Mouse (Mus musculus): ENCODE measurements around the gene Aph1a. TPM values are rescaled to one million over a fixed set of nuclear protein-coding genes. Genes with fewer than 3 reads are reported as not detected.
A peak's percentile ranks its signal among the peaks of the same experiment; 100 is the strongest.
"Not testable (repeated sequence)": the region's sequence is repeated elsewhere in the genome, so short reads cannot be mapped to it uniquely, and the experiment has no call there.

Aph1a gene
- polyA plus RNA-seq, 1 experiment from 2014 or later, result 34.9 TPM

- H3K4me2 ChIP-seq (replicated peaks), result peak overlapping the region; percentile 93
- peak overlapping the region; percentile 71; the same call in 1 of the 2 replicates for H3K27ac ChIP-seq
- H3K9ac ChIP-seq, result peak overlapping the region; percentile 88
- DNase-seq (ENCODE audit: low spot score) (no peak), ATAC-seq (ENCODE audit: low FRiP score) (no peak)
- no peaks in the 10 kb centered on the region for H3K27me3 ChIP-seq (ENCODE audit: control insufficient read depth, insufficient read depth, low read length)
- peak overlapping the region; percentile 73 for H3K4me3 ChIP-seq (replicated peaks; ENCODE audit: low read length)
- peaks cover 8% of the 10 kb centered on the region; the same call in 1 of the 2 replicates for H3K4me1 ChIP-seq (replicated peaks; ENCODE audit: control insufficient read depth, insufficient read depth, low read length)
- H3K36me3 ChIP-seq (replicated peaks; ENCODE audit: control insufficient read depth, insufficient read depth), result peaks cover 5% of the 10 kb centered on the region; the same call in 1 of the 2 replicates
- 16% methylated on average over 16 of the region's 16 CpGs for WGBS
- no peaks in the 10 kb centered on the region for H3K9me3 ChIP-seq (ENCODE audit: control insufficient read depth, low read length)
Measured at GRCm38 (mm10) chr3:95894317-95895160, 770 bp downstream of the Aph1a start.

GRCm38 (mm10) chr3:95895501-95895900 lies 1.7 kb downstream of the Aph1a start:
- H3K27ac ChIP-seq; H3K4me1 ChIP-seq (replicated peaks; ENCODE audit: control insufficient read depth, insufficient read depth, low read length); H3K9ac ChIP-seq; DNase-seq (ENCODE audit: low spot score); H3K4me3 ChIP-seq (replicated peaks; ENCODE audit: low read length); H3K9me3 ChIP-seq (ENCODE audit: control insufficient read depth, low read length); H3K36me3 ChIP-seq (replicated peaks; ENCODE audit: control insufficient read depth, insufficient read depth); ATAC-seq (ENCODE audit: low FRiP score); H3K27me3 ChIP-seq (ENCODE audit: control insufficient read depth, insufficient read depth, low read length): not testable (repeated sequence)
- H3K4me2 ChIP-seq (replicated peaks), result peak overlapping the region; percentile 93; the same call in 1 of the 2 replicates
- WGBS, result 89% methylated on average over 7 of the region's 7 CpGs

GRCm38 (mm10) chr3:95899800-95900524 lies 6.2 kb downstream of the Aph1a start:
- H3K27me3 ChIP-seq (ENCODE audit: control insufficient read depth, insufficient read depth, low read length), result 0 out of 2 replicates have a peak, but pooled peaks cover 6% of the 10 kb centered on the region
- WGBS, result 84% methylated on average over 13 of the region's 13 CpGs
- no peak overlapping the region for H3K27ac ChIP-seq
- H3K36me3 ChIP-seq (replicated peaks; ENCODE audit: control insufficient read depth, insufficient read depth), result peaks cover 5% of the 10 kb centered on the region; the same call in 1 of the 2 replicates
- ATAC-seq (ENCODE audit: low FRiP score) (no peak), DNase-seq (ENCODE audit: low spot score) (no peak)
- H3K9ac ChIP-seq, result no peak overlapping the region
- peaks cover 10% of the 10 kb centered on the region for H3K4me1 ChIP-seq (replicated peaks; ENCODE audit: control insufficient read depth, insufficient read depth, low read length)
- no peaks in the 10 kb centered on the region for H3K9me3 ChIP-seq (ENCODE audit: control insufficient read depth, low read length)
- no peak overlapping the region for H3K4me2 ChIP-seq (replicated peaks)
- no peak overlapping the region for H3K4me3 ChIP-seq (replicated peaks; ENCODE audit: low read length)

- no peaks in the 10 kb centered on the region; the same call in 1 of the 2 replicates for H3K36me3 ChIP-seq (replicated peaks; ENCODE audit: control insufficient read depth, insufficient read depth)
- no peaks in the 10 kb centered on the region for H3K9me3 ChIP-seq (ENCODE audit: control insufficient read depth, low read length)
- WGBS, result 76% methylated on average over 9 of the region's 9 CpGs
- H3K4me1 ChIP-seq (replicated peaks; ENCODE audit: control insufficient read depth, insufficient read depth, low read length), result peaks cover 21% of the 10 kb centered on the region
- H3K27ac ChIP-seq, result no peak overlapping the region
- no peak overlapping the region for H3K9ac ChIP-seq
- H3K4me2 ChIP-seq (replicated peaks), result no peak overlapping the region
- H3K27me3 ChIP-seq (ENCODE audit: control insufficient read depth, insufficient read depth, low read length), result peaks cover 14% of the 10 kb centered on the region; the same call in 1 of the 2 replicates
- DNase-seq (ENCODE audit: low spot score) (no peak), ATAC-seq (ENCODE audit: low FRiP score) (no peak)
- no peak overlapping the region for H3K4me3 ChIP-seq (replicated peaks; ENCODE audit: low read length)
Measured at GRCm38 (mm10) chr3:95901616-95902372, 8.0 kb downstream of the Aph1a start.

GRCm38 (mm10) chr3:95902373-95902625 lies 8.5 kb downstream of the Aph1a start:
- Histone ChIP-seq H3K9me3 (ENCODE audit: control insufficient read depth, low read length) (no peaks in the 10 kb centered on the region), H3K36me3 (replicated peaks; ENCODE audit: control insufficient read depth, insufficient read depth) (no peaks in the 10 kb centered on the region; the same call in 1 of the 2 replicates), H3K4me1 (replicated peaks; ENCODE audit: control insufficient read depth, insufficient read depth, low read length) (peaks cover 21% of the 10 kb centered on the region), H3K27me3 (ENCODE audit: control insufficient read depth, insufficient read depth, low read length) (peaks cover 16% of the 10 kb centered on the region; the same call in 1 of the 2 replicates), H3K9ac (no peak overlapping the region), H3K4me3 (replicated peaks; ENCODE audit: low read length) (no peak overlapping the region), H3K4me2 (replicated peaks) (no peak overlapping the region), H3K27ac (no peak overlapping the region)
- ATAC-seq (ENCODE audit: low FRiP score) (no peak), DNase-seq (ENCODE audit: low spot score) (no peak)

- Histone ChIP-seq H3K27me3 (ENCODE audit: control insufficient read depth, insufficient read depth, low read length) (peaks cover 20% of the 10 kb centered on the region; the same call in 1 of the 2 replicates), H3K4me2 (replicated peaks) (no peak overlapping the region), H3K9me3 (ENCODE audit: control insufficient read depth, low read length) (no peaks in the 10 kb centered on the region), H3K27ac (no peak overlapping the region), H3K4me1 (replicated peaks; ENCODE audit: control insufficient read depth, insufficient read depth, low read length) (peaks cover 21% of the 10 kb centered on the region), H3K9ac (no peak overlapping the region), H3K36me3 (replicated peaks; ENCODE audit: control insufficient read depth, insufficient read depth) (no peaks in the 10 kb centered on the region; the same call in 1 of the 2 replicates), H3K4me3 (replicated peaks; ENCODE audit: low read length) (no peak overlapping the region)
- 39% methylated on average over 5 of the region's 6 CpGs for WGBS
- ATAC-seq (ENCODE audit: low FRiP score) (no peak), DNase-seq (ENCODE audit: low spot score) (no peak)
Measured at GRCm38 (mm10) chr3:95902643-95903042, 8.9 kb downstream of the Aph1a start.

GRCm38 (mm10) chr3:95903753-95904502 lies 10.2 kb downstream of the Aph1a start:
- peaks cover 20% of the 10 kb centered on the region; the same call in 1 of the 2 replicates for H3K27me3 ChIP-seq (ENCODE audit: control insufficient read depth, insufficient read depth, low read length)
- no peaks in the 10 kb centered on the region for H3K9me3 ChIP-seq (ENCODE audit: control insufficient read depth, low read length)
- peak overlapping the region; percentile 62 for H3K4me2 ChIP-seq (replicated peaks)
- peak overlapping the region; percentile 38; the same call in 1 of the 2 replicates for H3K9ac ChIP-seq
- DNase-seq (ENCODE audit: low spot score) (no peak), ATAC-seq (ENCODE audit: low FRiP score) (no peak)
- no peaks in the 10 kb centered on the region for H3K36me3 ChIP-seq (replicated peaks; ENCODE audit: control insufficient read depth, insufficient read depth)
- WGBS, result under 1% methylated on average over 15 of the region's 15 CpGs
- peak overlapping the region; percentile 27 for H3K4me3 ChIP-seq (replicated peaks; ENCODE audit: low read length)
- H3K4me1 ChIP-seq (replicated peaks; ENCODE audit: control insufficient read depth, insufficient read depth, low read length), result peaks cover 21% of the 10 kb centered on the region
- H3K27ac ChIP-seq, result no peak overlapping the region

GRCm38 (mm10) chr3:95904568-95904967 lies 10.8 kb downstream of the Aph1a start, which contains the start of gene Car14:
Gene Car14, minus strand, starts transcription at chr3:95904691.
- DNase-seq (ENCODE audit: low spot score), result no peak
- Histone ChIP-seq H3K9ac (peak within 1 kb of the TSS; percentile 38), H3K9me3 (ENCODE audit: control insufficient read depth, low read length) (no peaks in the 10 kb centered on the region), H3K4me2 (replicated peaks) (peak within 1 kb of the TSS; percentile 62), H3K27me3 (ENCODE audit: control insufficient read depth, insufficient read depth, low read length) (peaks cover 20% of the 10 kb centered on the region; the same call in 1 of the 2 replicates), H3K36me3 (replicated peaks; ENCODE audit: control insufficient read depth, insufficient read depth) (no peaks in the 10 kb centered on the region), H3K27ac (no peak within 1 kb of the TSS), H3K4me1 (replicated peaks; ENCODE audit: control insufficient read depth, insufficient read depth, low read length) (peaks cover 21% of the 10 kb centered on the region), H3K4me3 (replicated peaks; ENCODE audit: low read length) (peak within 1 kb of the TSS; percentile 27)
- peak; percentile 35; the same call in 1 of the 2 replicates for ATAC-seq (ENCODE audit: low FRiP score)
- WGBS, result under 1% methylated on average over 15 of the region's 15 CpGs

Measured in hindbrain, embryonic 14.5 days (tissue).